Mouse (Mus musculus): ENCODE results near the gene Hnrnpa1. TPM values are rescaled to one million over a fixed set of nuclear protein-coding genes. Genes with fewer than 3 reads are reported as not detected.
"Not testable (repeated sequence)": the region's sequence is repeated elsewhere in the genome, so short reads cannot be mapped to it uniquely, and the experiment has no call there.

Hnrnpa1 gene
- polyA plus RNA-seq, 1 experiment from 2014 or later = 1,196 TPM

DNA sequence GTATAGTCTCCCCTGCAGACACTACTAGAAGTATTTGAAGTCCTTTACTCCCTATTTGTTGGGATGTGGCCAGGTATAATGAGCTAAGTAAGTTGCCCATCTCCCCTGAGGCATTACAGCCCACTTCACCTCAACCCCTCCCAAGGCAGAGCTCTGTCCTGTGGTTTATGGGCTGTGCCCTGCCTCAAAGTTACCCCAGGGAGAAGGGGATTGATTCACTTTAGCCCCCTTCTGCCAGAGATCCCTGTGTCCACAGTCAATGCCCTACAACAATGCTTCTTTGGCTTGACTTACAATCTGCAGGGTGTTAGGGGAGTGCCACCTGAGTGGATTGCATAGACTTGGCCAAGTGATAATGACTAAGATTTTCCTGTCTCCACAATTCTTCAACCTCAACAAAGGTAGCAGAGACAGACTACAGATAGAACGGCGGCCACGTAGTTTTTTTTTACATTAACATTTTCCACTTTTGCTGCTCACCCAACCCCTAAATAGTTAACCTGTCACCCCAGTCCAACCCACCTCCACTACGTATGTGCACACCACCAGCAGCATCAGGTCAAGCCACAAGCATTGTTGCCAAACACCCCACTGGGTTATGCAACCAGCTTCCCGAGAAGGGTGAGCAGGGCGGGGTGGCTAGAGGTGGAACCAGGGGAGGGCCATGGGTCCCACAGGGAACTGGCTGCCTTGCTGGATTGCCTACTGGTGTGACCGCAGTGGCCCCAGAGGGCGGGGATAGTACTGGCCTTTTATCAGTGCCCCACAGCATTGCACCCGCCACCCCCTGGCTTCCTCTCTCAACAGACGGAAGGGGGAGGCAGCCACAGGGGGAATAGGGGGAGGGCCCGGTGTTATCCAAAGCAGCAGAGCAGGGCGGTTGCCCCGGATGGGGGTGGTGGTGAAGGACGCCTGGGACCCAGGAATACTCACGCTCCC, 17.8 kb downstream of the Hnrnpa1 start, which contains the start of gene Nfe2:
Nfe2 (minus strand) TSS at position 614 of the 939 bp plus-strand sequence.
- no peaks in the 10 kb centered on the region for H3K9me3 ChIP-seq
- no peak within 1 kb of the TSS for H3K27ac ChIP-seq (replicated peaks)
- H3K27me3 ChIP-seq = peaks cover 25% of the 10 kb centered on the region
- H3K9ac ChIP-seq (replicated peaks) = no peak within 1 kb of the TSS
- H3K4me1 ChIP-seq = peaks cover 15% of the 10 kb centered on the region
- no peak within 1 kb of the TSS for H3K4me3 ChIP-seq
- 15% methylated on average over 15 of the region's 15 CpGs for WGBS
- H3K4me2 ChIP-seq (replicated peaks) = 0 out of 2 replicates have a peak within 1 kb of the TSS, but pooled peaks have one; percentile 0
- H3K36me3 ChIP-seq = no peaks in the 10 kb centered on the region
- no peak for ATAC-seq (ENCODE audit: low FRiP score, low read depth)

GRCm38 (mm10) chr15:103259162-103259561, 18.9 kb downstream of the Hnrnpa1 start:
- H3K4me3 ChIP-seq = no peak overlapping the region
- no peak for ATAC-seq (ENCODE audit: low FRiP score, low read depth)
- 84% methylated on average over 5 of the region's 5 CpGs for WGBS
- H3K36me3 ChIP-seq = no peaks in the 10 kb centered on the region
- peaks cover 25% of the 10 kb centered on the region for H3K27me3 ChIP-seq
- H3K4me2 ChIP-seq (replicated peaks) = no peak overlapping the region
- no peak overlapping the region for H3K9ac ChIP-seq (replicated peaks)
- H3K9me3 ChIP-seq = no peaks in the 10 kb centered on the region
- peaks cover 15% of the 10 kb centered on the region for H3K4me1 ChIP-seq
- H3K27ac ChIP-seq (replicated peaks) = no peak overlapping the region

DNA sequence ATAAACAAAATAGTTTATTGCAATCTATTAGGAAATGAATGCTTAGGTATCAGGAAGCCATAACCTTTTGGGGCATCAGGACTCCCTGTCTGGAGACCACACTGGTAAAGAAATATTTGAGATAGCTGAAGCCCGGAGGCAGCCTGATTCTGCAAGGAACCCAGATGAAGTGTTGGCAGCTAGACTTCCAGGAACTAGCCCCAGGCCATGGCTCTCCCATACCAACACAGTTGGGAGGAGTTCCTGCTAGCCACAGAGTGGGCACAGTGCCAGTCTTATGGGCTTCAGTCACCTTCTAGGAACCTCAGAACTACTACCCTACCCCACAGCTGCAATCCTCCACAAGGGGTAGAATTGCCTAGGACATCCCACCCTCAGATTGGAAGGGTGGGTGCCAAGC, 19.8 kb downstream of the Hnrnpa1 start:
- WGBS = 96% methylated on average over 1 of the region's 1 CpGs
- H3K36me3 ChIP-seq = no peaks in the 10 kb centered on the region
- no peak overlapping the region for H3K4me2 ChIP-seq (replicated peaks)
- H3K27me3 ChIP-seq = peaks cover 18% of the 10 kb centered on the region
- H3K4me1 ChIP-seq = peaks cover 11% of the 10 kb centered on the region
- H3K9ac ChIP-seq (replicated peaks) = no peak overlapping the region
- H3K9me3 ChIP-seq = no peaks in the 10 kb centered on the region
- H3K27ac ChIP-seq (replicated peaks) = no peak overlapping the region
- H3K4me3 ChIP-seq = no peak overlapping the region
- ATAC-seq (ENCODE audit: low FRiP score, low read depth) = no peak

- 90% methylated on average over 2 of the region's 2 CpGs for WGBS
- no peaks in the 10 kb centered on the region for H3K27me3 ChIP-seq
- H3K9ac ChIP-seq (replicated peaks) = no peak overlapping the region
- H3K27ac ChIP-seq (replicated peaks) = no peak overlapping the region
- H3K4me1 ChIP-seq = no peaks in the 10 kb centered on the region
- H3K9me3 ChIP-seq = no peaks in the 10 kb centered on the region
- no peak for ATAC-seq (ENCODE audit: low FRiP score, low read depth)
- H3K4me2 ChIP-seq (replicated peaks) = no peak overlapping the region
- no peaks in the 10 kb centered on the region for H3K36me3 ChIP-seq
- no peak overlapping the region for H3K4me3 ChIP-seq
Observed at GRCm38 (mm10) chr15:103264794-103265193, 24.6 kb downstream of the Hnrnpa1 start.

DNA sequence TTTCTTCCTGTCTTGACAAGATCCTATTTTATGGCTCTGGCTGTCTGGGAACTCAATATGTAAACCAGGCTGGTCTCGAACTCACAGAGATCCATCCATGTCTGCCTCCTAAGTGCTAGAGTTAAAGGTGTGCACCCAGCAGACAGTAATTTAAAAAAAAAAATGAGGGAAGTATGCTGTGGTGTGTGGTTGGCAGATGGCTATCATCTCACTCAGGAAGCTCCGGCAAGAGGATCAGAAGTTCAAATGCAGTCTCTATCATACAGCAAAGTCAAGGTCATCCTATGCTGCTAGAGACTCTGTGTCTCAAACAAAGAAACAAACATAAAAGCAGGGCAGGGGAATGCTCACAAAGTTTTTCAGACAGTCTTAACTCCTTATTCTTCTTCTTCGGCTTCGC, 28.7 kb downstream of the Hnrnpa1 start:
- Histone ChIP-seq H3K4me3 (no peak overlapping the region), H3K4me2 (replicated peaks) (no peak overlapping the region), H3K36me3 (no peaks in the 10 kb centered on the region), H3K27ac (replicated peaks) (no peak overlapping the region), H3K9ac (replicated peaks) (no peak overlapping the region), H3K27me3 (no peaks in the 10 kb centered on the region), H3K9me3 (no peaks in the 10 kb centered on the region), H3K4me1 (peaks cover 8% of the 10 kb centered on the region)
- WGBS = 86% methylated on average over 4 of the region's 4 CpGs
- no peak for ATAC-seq (ENCODE audit: low FRiP score, low read depth)

- H3K9ac ChIP-seq (replicated peaks) = peak within 1 kb of the TSS; percentile 82
- ATAC-seq (ENCODE audit: low FRiP score, low read depth) = peak; percentile 100
- H3K4me1 ChIP-seq = peaks cover 15% of the 10 kb centered on the region
- peak within 1 kb of the TSS; percentile 58 for H3K27ac ChIP-seq (replicated peaks)
- H3K27me3 ChIP-seq = no peaks in the 10 kb centered on the region
- H3K4me2 ChIP-seq (replicated peaks) = peak within 1 kb of the TSS; percentile 78
- no peaks in the 10 kb centered on the region for H3K9me3 ChIP-seq
- no peaks in the 10 kb centered on the region for H3K36me3 ChIP-seq
- WGBS = under 1% methylated on average over 38 of the region's 38 CpGs
- H3K4me3 ChIP-seq = peak within 1 kb of the TSS; percentile 78
Observed at GRCm38 (mm10) chr15:103272419-103273279, 32.4 kb downstream of the Hnrnpa1 start, which contains the start of gene Copz1. TSS of gene Copz1 (plus strand) at chr15:103272714.

DNA sequence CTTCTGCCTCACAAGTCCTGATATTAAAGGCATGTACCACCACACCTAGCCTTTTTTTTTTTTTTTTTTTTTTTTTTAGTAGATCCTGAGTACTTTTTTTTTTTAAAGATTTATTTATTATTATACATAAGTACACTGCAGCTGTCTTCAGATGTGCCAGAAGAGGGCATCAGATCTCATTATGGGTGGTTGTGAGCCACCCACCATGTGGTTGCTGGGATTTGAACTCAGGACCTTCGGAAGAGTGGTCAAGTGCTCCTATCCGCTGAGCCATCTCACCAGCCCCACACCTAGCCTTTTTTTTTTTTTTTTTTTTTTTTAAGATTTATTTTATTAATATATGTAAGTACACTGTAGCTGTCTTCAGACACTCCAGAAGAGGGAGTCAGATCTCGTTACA, 35.7 kb downstream of the Hnrnpa1 start:
- not testable (repeated sequence) for H3K27me3 ChIP-seq; H3K9ac ChIP-seq (replicated peaks); H3K9me3 ChIP-seq; H3K27ac ChIP-seq (replicated peaks); H3K4me3 ChIP-seq; H3K36me3 ChIP-seq; H3K4me2 ChIP-seq (replicated peaks); ATAC-seq (ENCODE audit: low FRiP score, low read depth)
- 92% methylated on average over 3 of the region's 3 CpGs for WGBS
- H3K4me1 ChIP-seq = peaks cover 15% of the 10 kb centered on the region

DNA sequence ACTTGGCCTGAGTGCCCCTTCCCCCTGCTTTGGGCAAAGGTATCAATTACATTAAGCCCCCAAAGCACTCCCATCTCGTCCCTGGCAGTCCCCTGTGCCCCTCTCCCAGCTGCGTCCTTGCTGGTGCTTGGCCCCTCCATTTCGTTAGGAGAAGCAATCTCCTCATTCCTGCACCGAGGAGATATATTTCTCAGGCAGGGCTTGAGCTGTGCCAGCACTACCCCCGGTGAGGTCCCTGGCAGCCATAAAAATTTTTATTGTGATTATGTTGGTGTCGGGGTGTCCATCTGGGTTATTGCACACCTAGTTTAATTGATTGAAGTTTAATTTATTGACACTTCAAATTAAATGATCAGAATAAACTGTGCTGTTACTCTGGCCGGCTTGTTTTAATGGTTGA, 37.7 kb downstream of the Hnrnpa1 start:
- no peak for ATAC-seq (ENCODE audit: low FRiP score, low read depth)
- no peak overlapping the region for H3K4me2 ChIP-seq (replicated peaks)
- no peaks in the 10 kb centered on the region for H3K36me3 ChIP-seq
- no peak overlapping the region for H3K9ac ChIP-seq (replicated peaks)
- H3K4me1 ChIP-seq = peaks cover 15% of the 10 kb centered on the region
- H3K9me3 ChIP-seq = no peaks in the 10 kb centered on the region
- no peak overlapping the region for H3K27ac ChIP-seq (replicated peaks)
- no peaks in the 10 kb centered on the region for H3K27me3 ChIP-seq
- WGBS = 80% methylated on average over 7 of the region's 7 CpGs
- no peak overlapping the region for H3K4me3 ChIP-seq

GRCm38 (mm10) chr15:103279750-103280149, 39.5 kb downstream of the Hnrnpa1 start:
- H3K27ac ChIP-seq (replicated peaks) = no peak overlapping the region
- H3K4me3 ChIP-seq = no peak overlapping the region
- no peaks in the 10 kb centered on the region for H3K36me3 ChIP-seq
- H3K9me3 ChIP-seq = no peaks in the 10 kb centered on the region
- H3K4me2 ChIP-seq (replicated peaks) = no peak overlapping the region
- H3K9ac ChIP-seq (replicated peaks) = no peak overlapping the region
- H3K4me1 ChIP-seq = peaks cover 3% of the 10 kb centered on the region
- ATAC-seq (ENCODE audit: low FRiP score, low read depth) = no peak
- H3K27me3 ChIP-seq = no peaks in the 10 kb centered on the region
- WGBS = 64% methylated on average over 3 of the region's 3 CpGs

DNA sequence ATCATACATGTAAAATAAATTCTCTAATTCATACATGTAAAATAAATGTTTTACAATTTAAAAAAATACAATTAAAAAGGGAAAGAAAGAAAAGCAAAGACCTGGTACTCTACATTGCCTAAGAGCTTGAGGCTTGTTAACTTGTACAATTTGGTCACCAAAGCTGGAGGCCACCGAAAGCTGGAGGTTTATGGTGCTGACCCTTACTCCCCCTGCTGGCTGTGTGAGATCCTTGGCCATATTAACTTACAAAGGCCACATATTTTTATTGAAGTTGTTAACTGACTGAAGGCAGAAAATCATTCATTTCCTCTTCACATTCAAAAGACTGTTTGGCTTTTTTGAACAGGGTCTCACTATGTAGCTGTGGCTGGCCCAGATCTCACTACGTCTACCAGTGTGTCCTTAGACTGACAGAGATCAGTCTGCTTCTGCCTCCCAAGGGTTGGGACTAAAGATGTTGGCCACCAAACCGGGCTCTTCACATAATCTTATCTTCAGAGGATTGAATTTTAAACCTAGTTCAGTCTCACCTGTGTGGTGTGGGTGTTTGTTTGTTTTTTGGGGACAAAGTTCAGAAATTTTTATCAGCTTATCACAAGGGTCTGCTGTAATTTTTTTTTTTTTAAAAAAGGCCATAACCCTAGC, 40.7 kb downstream of the Hnrnpa1 start:
- Histone ChIP-seq H3K9ac (replicated peaks) (no peak overlapping the region), H3K9me3 (no peaks in the 10 kb centered on the region), H3K4me3 (no peak overlapping the region), H3K4me2 (replicated peaks) (no peak overlapping the region), H3K4me1 (peaks cover 15% of the 10 kb centered on the region), H3K27me3 (no peaks in the 10 kb centered on the region), H3K27ac (replicated peaks) (no peak overlapping the region), H3K36me3 (no peaks in the 10 kb centered on the region)
- WGBS = 81% methylated on average over 3 of the region's 3 CpGs
- no peak for ATAC-seq (ENCODE audit: low FRiP score, low read depth)

DNA sequence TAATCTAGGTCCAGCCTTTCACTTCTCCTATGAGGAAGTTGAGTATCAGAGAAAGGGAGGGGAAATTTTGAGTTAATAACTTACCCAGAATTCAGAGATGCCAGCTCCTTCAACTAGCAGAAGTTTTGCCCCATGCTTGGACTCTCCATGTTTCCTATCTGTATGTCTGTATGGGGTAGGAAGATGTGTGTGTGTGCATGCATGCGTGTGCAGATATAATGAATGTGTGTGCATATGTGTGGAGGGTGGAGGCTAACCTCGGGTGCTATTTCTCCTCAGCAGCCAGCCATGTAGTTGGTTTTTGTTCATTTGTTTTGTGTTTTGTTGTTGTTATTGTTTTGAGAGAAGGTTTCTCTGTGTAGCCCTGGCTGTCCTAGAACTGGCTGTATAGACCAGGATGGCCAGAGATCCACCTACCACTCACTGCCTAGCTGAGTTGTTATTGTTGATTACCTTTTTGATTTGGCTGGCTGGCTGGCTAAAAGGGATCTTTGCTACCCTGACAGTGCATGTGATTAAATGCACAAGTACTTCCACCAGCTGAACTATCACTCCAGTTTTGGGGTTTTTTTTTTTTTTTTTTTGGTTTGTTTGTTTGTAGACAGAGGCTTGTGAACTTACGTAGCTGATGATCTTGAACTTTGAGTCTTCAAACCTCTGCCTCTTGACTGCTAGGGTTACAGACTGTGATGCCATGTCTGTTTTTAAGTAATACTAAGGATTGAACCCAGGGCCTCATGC, 41.4 kb downstream of the Hnrnpa1 start:
- ATAC-seq (ENCODE audit: low FRiP score, low read depth) = no peak
- Histone ChIP-seq H3K9me3 (no peaks in the 10 kb centered on the region), H3K27ac (replicated peaks) (no peak overlapping the region)

More for the DNA sequence above, 41.4 kb downstream of the Hnrnpa1 start:
- 91% methylated on average over 3 of the region's 3 CpGs for WGBS
- H3K27me3 ChIP-seq = no peaks in the 10 kb centered on the region
- no peaks in the 10 kb centered on the region for H3K36me3 ChIP-seq
- peaks cover 16% of the 10 kb centered on the region for H3K4me1 ChIP-seq
- no peak overlapping the region for H3K9ac ChIP-seq (replicated peaks)
- H3K4me3 ChIP-seq = no peak overlapping the region
- no peak overlapping the region for H3K4me2 ChIP-seq (replicated peaks)
